Mouse (Mus musculus) liver, adult (tissue): ENCODE results near the gene Fcho1.

ENCODE experiments used
- GATA4 ChIP-seq: IDR thresholded peaks from 2 replicates; pipeline ENCODE4 v1.6.1; 2014; ENCODE audit warnings: mild to moderate bottlenecking, low read length; ENCODE audit not compliant: insufficient replicate concordance

The Fcho1 gene

GRCm38 (mm10) chr8:71725122-71725924 lies at the start of gene Fcho1:
TSS of gene Fcho1 (minus strand) at chr8:71725716.
- no peak for TF ChIP-seq GATA4

GRCm38 (mm10) chr8:71771336-71771735 lies 45.8 kb upstream of the Fcho1 start:
- TF ChIP-seq GATA4, result no peak

GRCm38 (mm10) chr8:71758816-71759215 lies 33.3 kb upstream of the Fcho1 start:
- TF ChIP-seq GATA4, result no peak

GRCm38 (mm10) chr8:71745322-71745721 lies 19.8 kb upstream of the Fcho1 start:
- TF ChIP-seq GATA4, result no peak

- no peak for TF ChIP-seq GATA4
These were observed 17.3 kb upstream of the Fcho1 start for GRCm38 (mm10) chr8:71742783-71743182.

- no peak for TF ChIP-seq GATA4
These were observed 16.2 kb upstream of the Fcho1 start for GRCm38 (mm10) chr8:71741687-71742114.

- no peak for TF ChIP-seq GATA4
These were observed 15.7 kb upstream of the Fcho1 start for GRCm38 (mm10) chr8:71741226-71741625.

- no peak for TF ChIP-seq GATA4
These were observed 6.2 kb upstream of the Fcho1 start for GRCm38 (mm10) chr8:71731652-71732230.

GRCm38 (mm10) chr8:71728826-71729620 lies 3.5 kb upstream of the Fcho1 start:
- TF ChIP-seq GATA4, result no peak

- no peak for TF ChIP-seq GATA4
These were observed 2.8 kb upstream of the Fcho1 start for GRCm38 (mm10) chr8:71728240-71728785.

GRCm38 (mm10) chr8:71724389-71724788 lies 1.1 kb downstream of the Fcho1 start:
- TF ChIP-seq GATA4, result no peak

- TF ChIP-seq GATA4, result no peak
These were observed 2.4 kb downstream of the Fcho1 start for GRCm38 (mm10) chr8:71723047-71723551.

GRCm38 (mm10) chr8:71719928-71720457 lies 5.5 kb downstream of the Fcho1 start:
- TF ChIP-seq GATA4, result no peak

GRCm38 (mm10) chr8:71719218-71719617 lies 6.3 kb downstream of the Fcho1 start:
- TF ChIP-seq GATA4, result no peak

GRCm38 (mm10) chr8:71718252-71718651 lies 7.3 kb downstream of the Fcho1 start:
- no peak for TF ChIP-seq GATA4

GRCm38 (mm10) chr8:71717096-71717495 lies 8.4 kb downstream of the Fcho1 start:
- no peak for TF ChIP-seq GATA4
